Mouse (Mus musculus) embryo, embryonic 11.5 days (tissue): ENCODE measurements around the gene Olfr574.
A peak's percentile ranks its signal among the peaks of the same experiment; 100 is the strongest.

Experiments used
- DNase-seq: peaks from one replicate; pipeline ENCODE4 v3.0.0-alpha.2; 2012; ENCODE audit warnings: low read depth, low spot score

Gene Olfr574

GRCm38 (mm10) chr7:102948167-102948566 is at the start of gene Olfr574:
Gene Olfr574, plus strand, starts transcription at chr7:102948467.
- DNase-seq: no peak

- no peak for DNase-seq
Observed at GRCm38 (mm10) chr7:102915261-102915660, 33.0 kb upstream of the Olfr574 start.

GRCm38 (mm10) chr7:102916405-102916804 is 31.9 kb upstream of the Olfr574 start:
- DNase-seq: no peak

GRCm38 (mm10) chr7:102917032-102917875 is 31.0 kb upstream of the Olfr574 start, which contains the start of gene Olfr571:
Gene Olfr571, minus strand, starts transcription at chr7:102917536.
- no peak for DNase-seq

- peak; percentile 20 for DNase-seq
Observed at GRCm38 (mm10) chr7:102919632-102920031, 28.6 kb upstream of the Olfr574 start.

- DNase-seq: no peak
Observed at GRCm38 (mm10) chr7:102924109-102924508, 24.2 kb upstream of the Olfr574 start, which contains the start of gene Olfr572. Gene Olfr572, plus strand, starts transcription at chr7:102924409.

GRCm38 (mm10) chr7:102927105-102927504 is 21.2 kb upstream of the Olfr574 start:
- no peak for DNase-seq

GRCm38 (mm10) chr7:102942475-102942874 is 5.8 kb upstream of the Olfr574 start, which contains the start of gene Olfr573-ps1:
Gene Olfr573-ps1, minus strand, starts transcription at chr7:102942575.
- DNase-seq: no peak

- DNase-seq: no peak
Observed at GRCm38 (mm10) chr7:102943417-102943816, 4.8 kb upstream of the Olfr574 start.

GRCm38 (mm10) chr7:102950732-102951131 is 2.5 kb downstream of the Olfr574 start:
- no peak for DNase-seq

GRCm38 (mm10) chr7:102958137-102958536 is 9.9 kb downstream of the Olfr574 start:
- no peak for DNase-seq

- no peak for DNase-seq
Observed at GRCm38 (mm10) chr7:102958593-102958992, 10.3 kb downstream of the Olfr574 start, which contains the start of gene Olfr575. Gene Olfr575, minus strand, starts transcription at chr7:102958775.

- no peak for DNase-seq
Observed at GRCm38 (mm10) chr7:102962360-102962759, 14.1 kb downstream of the Olfr574 start, which contains the start of gene Olfr576. Gene Olfr576, plus strand, starts transcription at chr7:102962660.

- no peak for DNase-seq
Observed at GRCm38 (mm10) chr7:102974399-102974798, 26.1 kb downstream of the Olfr574 start.

GRCm38 (mm10) chr7:102975843-102976242 is 27.6 kb downstream of the Olfr574 start, which contains the start of gene Olfr577:
Gene Olfr577, minus strand, starts transcription at chr7:102975943.
- DNase-seq: no peak

GRCm38 (mm10) chr7:102989224-102989623 is 41.0 kb downstream of the Olfr574 start, which contains the start of gene Olfr578:
Gene Olfr578, minus strand, starts transcription at chr7:102989324.
- no peak for DNase-seq
